Mouse (Mus musculus): ENCODE results near the gene Eef1e1.
A peak's percentile ranks its signal among the peaks of the same experiment; 100 is the strongest.
"Not testable (repeated sequence)": the region's sequence is repeated elsewhere in the genome, so short reads cannot be mapped to it uniquely, and the experiment has no call there.

Gene Eef1e1

DNA sequence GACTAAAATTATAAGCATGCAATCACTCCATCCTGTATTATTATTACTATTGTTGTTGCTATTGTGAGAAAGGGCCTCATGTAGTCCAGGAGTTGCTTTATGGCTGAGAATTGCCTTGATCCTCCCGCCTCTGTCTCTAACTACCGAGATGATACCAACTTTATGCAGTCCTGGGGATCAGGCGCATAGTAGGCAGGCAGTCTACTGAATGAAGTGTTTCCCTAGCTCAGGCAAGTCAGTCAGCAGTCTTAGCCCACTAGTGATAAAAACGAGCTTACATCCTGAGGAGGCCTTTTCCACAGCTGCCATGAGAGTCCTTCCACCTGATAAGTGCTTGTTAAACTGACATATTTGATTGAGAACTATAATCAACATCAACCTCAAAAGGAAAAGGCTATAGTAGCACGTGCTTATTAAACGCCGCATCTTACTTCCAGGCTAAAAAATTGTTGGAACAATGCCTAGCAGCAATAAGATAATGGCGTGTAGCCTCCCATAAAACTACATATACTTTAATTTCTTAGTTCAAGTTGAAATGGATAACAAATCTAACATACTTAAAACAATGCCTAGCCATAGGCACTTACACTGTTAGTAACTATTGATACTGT, 34.5 kb downstream of the Eef1e1 start:
- no peak for DNase-seq

DNA sequence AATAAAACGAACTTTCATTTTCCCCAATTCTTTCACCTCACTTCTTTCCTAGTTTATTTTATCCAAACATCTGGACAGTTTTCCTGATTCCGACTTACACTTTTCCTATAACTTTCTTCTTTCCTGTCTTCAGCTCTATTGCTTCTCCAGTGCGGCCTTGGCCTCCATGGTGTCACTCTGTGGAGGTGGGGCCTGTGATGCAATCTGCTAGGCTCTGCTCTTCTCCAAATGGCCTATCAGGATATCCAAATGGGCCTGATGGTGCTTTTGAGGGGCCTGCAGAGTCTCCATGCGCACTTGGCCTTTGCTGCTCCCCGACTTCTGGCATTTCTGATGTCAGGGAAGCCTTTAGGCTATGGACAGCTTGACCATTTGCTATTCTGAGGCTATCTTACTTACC, 35.6 kb downstream of the Eef1e1 start:
- no peak for DNase-seq

DNA sequence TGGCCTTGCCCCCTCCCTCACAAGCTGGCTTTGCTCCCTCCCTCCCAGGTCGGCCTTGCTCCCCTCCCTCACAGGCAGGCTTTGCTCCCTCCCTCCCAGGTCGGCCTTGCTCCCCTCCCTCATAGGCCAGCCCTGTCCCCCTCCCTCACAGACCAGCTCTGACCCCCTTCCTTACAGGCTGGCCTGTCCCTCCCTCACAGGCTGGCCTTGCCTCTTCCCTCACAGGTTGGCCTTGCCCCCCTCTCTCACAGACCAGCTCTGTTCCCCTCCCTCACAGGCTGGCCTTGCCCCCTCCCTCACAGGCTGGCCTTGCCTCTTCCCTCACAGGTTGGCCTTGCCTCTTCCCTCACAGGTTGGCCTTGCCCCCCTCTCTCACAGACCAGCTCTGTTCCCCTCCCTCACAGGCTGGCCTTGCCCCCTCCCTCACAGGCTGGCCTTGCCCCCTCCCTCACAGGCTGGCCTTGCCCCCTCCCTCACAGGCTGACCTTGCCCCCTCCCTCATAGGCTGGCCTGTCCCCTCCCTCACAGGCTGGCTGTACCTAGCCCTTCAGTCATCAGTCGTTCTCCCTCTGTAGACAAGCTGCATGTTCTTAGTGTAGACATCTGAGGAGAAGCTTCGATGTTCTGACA, 40.7 kb downstream of the Eef1e1 start:
- not testable (repeated sequence) for DNase-seq

DNA sequence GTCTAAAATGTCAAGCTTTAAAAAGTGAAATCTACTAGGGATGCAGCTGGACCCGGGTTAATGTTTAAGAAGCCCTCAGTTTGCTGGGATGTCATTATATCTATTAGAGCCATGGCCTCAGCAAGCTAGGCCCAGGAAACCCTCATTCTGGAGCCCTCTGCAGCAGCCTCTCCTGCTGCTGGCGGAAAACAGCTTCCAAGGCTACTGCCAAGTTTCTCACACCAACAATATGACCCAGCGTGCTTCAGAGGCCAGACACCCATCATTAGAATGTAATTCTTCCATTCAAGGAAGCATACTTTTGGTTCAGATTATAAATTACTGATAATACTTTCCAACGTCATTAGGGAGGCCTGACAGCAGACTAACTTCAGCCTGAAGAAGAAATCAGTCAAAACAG, 42.0 kb downstream of the Eef1e1 start:
- DNase-seq = no peak

DNA sequence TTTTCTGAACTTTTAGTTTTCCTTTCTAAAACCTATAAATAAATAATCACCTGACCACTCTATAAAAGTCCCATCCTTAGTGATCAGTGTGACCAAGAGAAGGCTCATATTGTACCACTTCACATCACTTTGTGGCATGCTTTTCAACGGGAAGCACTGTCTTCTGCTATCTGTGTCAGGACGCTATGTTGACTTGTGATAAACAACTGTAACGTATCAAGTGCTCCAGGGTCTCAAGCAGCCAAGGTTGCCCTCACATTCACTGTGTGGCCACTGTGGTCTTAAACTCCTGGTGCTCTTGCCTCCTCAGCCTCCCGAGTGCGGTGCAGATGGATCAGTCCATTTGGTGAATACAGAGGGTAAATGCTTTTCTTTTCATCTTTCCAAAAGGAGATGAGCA, 43.2 kb downstream of the Eef1e1 start:
- DNase-seq = no peak

DNA sequence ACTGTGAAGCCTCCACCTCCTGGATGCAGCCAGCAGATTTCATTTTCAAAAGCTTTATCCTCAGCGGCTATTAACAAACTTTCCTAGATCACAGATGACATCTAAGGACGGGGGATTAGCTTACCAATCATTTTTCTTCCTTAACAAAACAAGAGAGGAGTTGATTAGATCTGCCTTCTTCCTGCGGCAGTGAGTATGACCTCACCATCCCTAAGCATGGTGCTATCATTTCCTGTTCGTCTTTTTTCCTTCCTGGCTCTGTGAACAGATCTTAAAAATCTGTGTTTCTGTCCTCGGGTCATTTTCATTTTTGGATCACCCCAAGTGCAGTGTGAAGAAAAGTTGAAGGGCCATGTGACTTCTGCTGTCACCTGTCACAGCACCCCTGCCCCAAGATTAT, 44.6 kb downstream of the Eef1e1 start:
- no peak for DNase-seq

DNA sequence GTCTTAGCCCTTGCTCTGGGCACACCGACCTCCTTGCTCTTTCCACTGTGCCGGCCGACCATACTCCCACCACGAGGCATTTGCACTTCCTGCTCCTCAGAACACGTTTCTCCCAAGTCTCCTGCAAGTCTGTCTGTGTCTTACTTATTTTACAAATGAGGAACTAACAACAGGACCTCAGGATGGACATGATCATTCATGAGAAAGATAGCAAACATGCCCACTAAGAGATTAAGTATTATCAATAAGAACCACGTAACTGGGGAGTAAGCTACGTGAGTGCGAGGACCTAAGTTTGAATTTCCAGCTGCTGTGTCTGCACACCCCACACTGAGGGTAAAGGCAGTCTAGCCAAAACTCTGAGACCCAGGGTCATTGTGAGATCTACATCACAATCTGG, 45.3 kb downstream of the Eef1e1 start:
- no peak for DNase-seq

DNA sequence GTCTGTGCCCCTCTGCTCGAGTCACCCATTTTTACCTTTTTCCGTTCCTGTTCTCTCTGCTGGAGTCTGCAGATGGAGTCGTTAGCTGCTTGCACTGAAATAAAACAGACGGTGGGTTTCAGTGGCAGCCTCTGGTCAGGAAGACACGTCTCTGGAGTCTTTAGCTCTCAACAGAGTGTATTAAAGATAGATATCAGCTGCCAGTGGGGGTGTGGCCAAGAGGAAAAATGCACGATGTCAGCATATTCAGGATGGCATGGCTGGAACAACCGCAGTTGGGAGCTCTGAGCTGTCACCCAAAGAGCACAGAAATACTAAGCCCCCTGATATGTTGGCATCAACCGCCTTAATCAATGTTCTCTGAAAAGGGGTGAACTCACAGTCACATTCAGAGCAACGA, 46.2 kb downstream of the Eef1e1 start:
- DNase-seq = no peak

DNA sequence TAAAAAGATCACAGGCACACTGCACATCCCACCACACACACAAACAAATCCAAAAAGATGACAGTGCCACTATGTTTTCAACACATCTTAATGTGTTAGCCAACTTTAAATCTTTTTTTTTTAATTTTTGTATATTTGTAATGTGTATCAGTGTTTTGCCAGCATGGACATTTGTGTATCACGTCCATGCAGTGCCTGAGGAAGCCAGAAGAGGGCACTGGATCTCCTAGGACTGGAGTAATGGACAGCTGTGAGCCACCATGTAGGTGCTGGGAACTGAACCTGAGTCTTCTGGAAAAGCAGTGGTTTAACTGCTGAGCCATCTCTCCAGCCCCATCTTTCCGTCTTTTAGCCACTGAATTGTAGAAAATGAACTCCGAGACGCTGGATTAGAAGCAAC, 46.7 kb downstream of the Eef1e1 start:
- no peak for DNase-seq

DNA sequence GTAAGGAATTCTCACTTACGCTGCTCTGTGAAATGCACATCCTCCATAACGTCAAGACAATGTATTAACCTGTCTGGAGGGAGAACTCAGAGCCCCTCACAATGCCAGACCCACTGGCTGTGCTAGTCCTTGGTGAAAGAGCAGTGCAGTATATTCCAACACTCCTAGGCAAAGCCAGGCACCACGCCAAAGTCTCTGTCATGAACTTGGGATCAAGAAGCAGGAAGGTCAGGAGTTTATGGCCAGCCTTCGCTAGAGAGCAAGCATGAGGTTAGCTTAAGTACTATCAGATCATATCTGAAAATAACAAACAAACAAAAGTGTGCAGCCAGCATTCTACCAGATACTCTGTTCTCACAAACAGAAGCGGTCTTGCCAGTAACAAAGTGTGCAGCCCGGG, 48.5 kb downstream of the Eef1e1 start:
- no peak for DNase-seq

DNA sequence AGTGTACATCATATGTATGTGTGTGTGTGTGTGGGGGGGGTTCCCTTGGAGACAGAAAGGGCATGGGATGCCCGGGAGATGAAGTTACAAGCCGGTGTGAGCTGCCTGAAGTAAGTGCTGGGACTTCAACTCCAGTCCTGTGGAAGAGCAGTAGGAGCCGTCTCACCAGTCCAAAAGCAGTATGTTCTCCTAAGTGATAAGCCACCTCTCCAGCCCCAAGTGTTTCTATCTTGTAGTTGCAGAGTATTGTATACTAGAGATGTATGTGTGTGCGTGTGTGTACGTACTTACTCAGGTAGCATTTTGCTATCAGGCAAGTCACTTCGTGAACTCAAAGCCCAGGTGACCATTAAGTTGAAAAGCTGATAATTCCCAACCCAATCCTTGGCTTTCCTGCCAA, 51.7 kb downstream of the Eef1e1 start:
- no peak for DNase-seq

DNA sequence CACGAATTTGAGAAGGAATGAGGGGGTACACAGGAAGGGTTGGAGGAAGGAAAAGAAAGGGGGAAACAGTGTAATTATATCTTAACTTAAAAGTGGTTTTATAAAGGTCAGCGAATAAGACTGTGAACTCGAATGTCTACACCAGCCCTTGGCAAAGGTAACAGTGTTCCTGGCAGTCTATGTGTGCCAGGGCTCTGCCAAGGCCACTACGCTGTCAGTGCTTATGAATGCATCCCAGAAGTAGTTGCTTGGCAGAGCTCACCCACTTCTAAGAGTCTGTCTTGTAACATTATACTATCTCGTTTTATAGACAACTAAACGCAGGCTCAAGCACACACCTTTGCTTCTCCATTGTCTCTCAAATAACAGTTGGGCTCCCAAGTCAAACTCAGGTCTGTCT, 53.5 kb downstream of the Eef1e1 start:
- DNase-seq = no peak

DNA sequence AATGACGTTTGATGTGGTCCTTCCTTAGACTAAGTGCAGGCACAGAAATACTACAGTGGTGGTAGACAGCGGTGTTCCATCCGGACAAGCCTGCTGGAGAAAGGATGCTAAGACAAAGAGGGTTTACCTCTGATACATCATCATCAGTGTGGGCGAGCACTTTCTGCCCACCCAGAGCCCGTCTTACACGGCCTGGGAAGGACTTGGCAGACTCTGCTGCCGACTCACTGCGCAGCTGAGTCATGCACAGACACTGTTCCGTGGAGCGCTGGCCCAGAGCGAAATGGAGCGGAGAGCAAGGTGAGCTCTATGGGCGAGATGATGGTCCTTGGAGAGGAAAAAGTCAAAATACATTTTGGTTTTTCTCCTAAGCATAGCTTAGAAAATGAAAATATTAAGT, 55.9 kb downstream of the Eef1e1 start:
- DNase-seq = no peak

DNA sequence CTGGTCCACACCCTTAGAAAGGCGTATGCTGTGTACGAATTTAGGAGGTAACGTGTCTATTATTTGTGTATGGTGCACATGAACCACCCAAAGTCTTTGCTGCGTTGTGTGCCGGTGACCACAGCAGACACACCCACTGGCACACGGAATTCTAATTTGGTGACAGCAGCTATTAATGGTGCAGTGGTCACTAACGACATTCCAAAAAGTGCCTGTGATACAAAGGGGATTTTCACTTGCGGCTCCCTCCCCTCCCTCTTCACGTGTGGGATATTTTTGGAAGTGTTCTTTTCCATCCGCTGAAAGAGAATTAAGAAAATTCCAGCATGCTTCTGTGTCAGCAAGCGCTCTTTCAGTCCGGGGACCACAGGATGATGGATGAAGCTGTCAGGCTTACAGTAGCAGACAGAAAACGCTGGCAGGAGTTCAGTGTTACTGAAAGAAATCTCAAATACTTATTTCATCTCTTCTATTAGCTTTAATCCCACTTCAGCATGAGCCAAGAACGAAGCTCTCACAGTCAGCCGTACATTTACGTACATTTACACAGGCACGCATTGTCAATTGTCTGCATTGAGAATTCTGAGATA, 56.5 kb downstream of the Eef1e1 start:
- no peak for DNase-seq

DNA sequence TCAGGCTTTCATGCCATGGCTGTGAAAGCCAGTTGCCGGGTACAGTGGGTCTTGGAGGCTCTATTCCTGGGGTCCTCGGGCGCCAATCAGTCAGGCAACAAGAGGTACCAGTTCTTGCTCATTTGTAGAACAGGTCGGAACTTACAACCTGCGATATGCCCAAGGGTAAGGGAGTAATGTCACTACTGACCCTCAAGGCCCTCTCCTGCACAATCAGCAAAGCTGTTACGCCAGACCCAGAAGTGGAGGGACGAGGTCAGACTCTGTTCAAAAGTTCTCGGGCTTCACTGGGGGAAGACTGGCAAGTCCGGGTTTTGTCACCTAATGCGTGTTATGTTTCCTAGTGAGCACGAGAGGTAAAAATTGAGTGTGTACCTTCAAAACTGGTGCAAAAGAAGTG, 58.0 kb downstream of the Eef1e1 start:
- no peak for DNase-seq

DNA sequence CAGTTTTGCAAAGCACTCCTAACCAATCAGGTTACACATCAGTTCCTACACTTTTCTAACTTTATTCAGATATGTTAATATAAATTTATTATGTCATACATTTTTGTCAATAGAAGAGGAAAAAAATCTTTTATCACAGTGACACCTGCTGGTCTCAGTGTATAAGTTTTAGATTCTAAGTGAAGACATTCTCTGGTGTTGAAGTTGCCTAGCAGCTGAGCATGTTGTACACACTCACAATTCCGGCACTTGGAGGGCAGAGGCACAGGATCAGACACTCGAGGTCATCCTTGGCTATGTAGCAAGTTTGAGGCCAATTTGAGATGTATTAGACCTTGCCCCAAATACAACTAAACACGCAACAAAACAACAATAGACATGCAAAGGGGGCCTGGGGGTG, 61.8 kb downstream of the Eef1e1 start:
- peak; percentile 37 for DNase-seq

DNA sequence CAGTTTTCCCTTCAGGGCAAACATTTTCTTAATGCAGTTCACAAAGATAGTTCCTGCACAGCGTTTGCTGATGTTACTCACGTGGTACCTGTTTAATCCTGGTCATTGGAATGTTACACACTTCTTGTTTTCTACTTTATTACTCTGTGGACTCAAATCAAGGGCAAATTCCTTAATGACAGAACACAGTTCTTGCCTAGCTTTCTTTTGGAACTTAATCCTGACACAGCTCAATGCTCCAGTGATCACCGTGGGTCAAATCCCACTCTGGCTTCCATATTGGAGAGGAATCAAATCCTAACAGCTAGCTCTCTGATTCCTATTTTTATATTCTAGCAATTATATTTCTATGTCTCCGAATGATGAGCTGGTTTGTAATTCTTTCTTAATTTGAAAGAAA, 62.4 kb downstream of the Eef1e1 start:
- DNase-seq = no peak

Measured in embryo, embryonic 11 days (tissue).